Mouse (Mus musculus) hindbrain, embryonic 13.5 days (tissue): ENCODE results near the gene Hnrnpd. TPM values are rescaled to one million over a fixed set of nuclear protein-coding genes. Genes with fewer than 3 reads are reported as not detected.
A peak's percentile ranks its signal among the peaks of the same experiment; 100 is the strongest.

Experiments
- ATAC-seq: fragments of 200-750 bp; cut with Nextera tagmentation; 2 replicates; pipeline ENCODE4 v1.8.0; 2017; ENCODE audit warnings: moderate TSS enrichment; ENCODE audit not compliant: low FRiP score
- H3K27ac ChIP-seq: fragments of 300-500 bp; sonication (generic); 2 replicates; pipeline ENCODE4 v1.5.1; 2015; ENCODE audit warnings: inconsistent platforms, mild to moderate bottlenecking, moderate library complexity
- H3K27me3 ChIP-seq: fragments of 300-500 bp; sonication (generic); 2 replicates; pipeline ENCODE4 v1.6.1; 2015; ENCODE audit warnings: mild to moderate bottlenecking, inconsistent platforms
- H3K36me3 ChIP-seq: fragments of 300-500 bp; sonication (generic); 2 replicates; pipeline ENCODE4 v1.6.1; 2015; ENCODE audit warnings: mild to moderate bottlenecking, inconsistent platforms
- H3K4me1 ChIP-seq: fragments of 300-500 bp; sonication (generic); replicated peaks from 2 replicates; pipeline ENCODE4 v1.6.1; 2015; ENCODE audit warnings: inconsistent platforms
- H3K4me2 ChIP-seq: fragments of 300-500 bp; sonication (generic); 2 replicates; pipeline ENCODE4 v1.6.1; 2015; ENCODE audit warnings: inconsistent platforms, mild to moderate bottlenecking, moderate library complexity
- H3K4me3 ChIP-seq: fragments of 300-500 bp; sonication (generic); 2 replicates; pipeline ENCODE4 v1.5.1; 2015; ENCODE audit warnings: mild to moderate bottlenecking, inconsistent platforms
- H3K9ac ChIP-seq: fragments of 300-500 bp; sonication (generic); 2 replicates; pipeline ENCODE4 v1.6.1; 2015; ENCODE audit warnings: mild to moderate bottlenecking, inconsistent platforms
- H3K9me3 ChIP-seq: fragments of 300-500 bp; sonication (generic); 2 replicates; pipeline ENCODE4 v1.6.1; 2016; ENCODE audit warnings: inconsistent platforms
- WGBS: fragments of 180-500 bp; shearing (Covaris S2); methylation state at CpG from one replicate; pipeline ENCODE4 v1.1.7; 2015; 5-methylcytosine and 5-hydroxymethylcytosine counted together
- polyA plus RNA-seq: library from polyadenylated mRNA; unstranded; fragments of >200 nt; fragmentation: Nextera tagmentation; extraction: Ambion mirVana; gene quantifications from 2 replicates; pipeline ENCODE4 v1.2.1, GENCODE M21; 2015

Gene Hnrnpd
- polyA plus RNA-seq, 1 experiment from 2014 or later: 182 TPM

DNA sequence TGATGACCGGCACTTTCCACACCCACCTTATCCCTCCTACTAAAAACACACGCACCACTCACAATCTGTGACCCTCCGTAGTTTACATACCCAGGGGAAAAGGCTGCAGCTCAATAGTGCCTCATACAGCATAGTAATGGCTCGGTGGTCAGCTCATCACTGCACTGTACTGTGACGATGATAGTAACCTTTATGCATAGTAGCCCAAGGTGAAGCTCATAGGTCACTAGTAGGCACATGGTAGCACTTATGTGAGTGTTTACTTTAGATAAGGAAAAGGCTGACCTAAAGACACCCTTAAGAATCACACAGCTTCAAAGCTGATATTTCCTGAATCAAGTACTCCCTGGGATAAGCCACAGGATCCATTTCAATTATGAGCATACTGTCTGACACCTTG is 26.2 kb downstream of the Hnrnpd start:
- ATAC-seq: peak; percentile 28; the same call in 1 of the 2 replicates
- H3K4me3 ChIP-seq: no peak overlapping the region
- WGBS: 85% methylated on average over 5 of the region's 5 CpGs
- no peak overlapping the region for H3K4me2 ChIP-seq
- no peak overlapping the region for H3K27ac ChIP-seq
- H3K9me3 ChIP-seq: no peaks in the 10 kb centered on the region
- H3K36me3 ChIP-seq: peaks cover 10% of the 10 kb centered on the region; the same call in 1 of the 2 replicates
- no peaks in the 10 kb centered on the region for H3K27me3 ChIP-seq
- 0 out of 2 replicates have a peak, but pooled peaks cover 3% of the 10 kb centered on the region for H3K4me1 ChIP-seq
- H3K9ac ChIP-seq: no peak overlapping the region

GRCm38 (mm10) chr5:99941776-99942502 is 36.8 kb downstream of the Hnrnpd start:
- Histone ChIP-seq H3K4me1 (peaks cover 3% of the 10 kb centered on the region; the same call in 1 of the 2 replicates), H3K9ac (no peak overlapping the region), H3K27ac (no peak overlapping the region), H3K27me3 (no peaks in the 10 kb centered on the region), H3K4me3 (no peak overlapping the region), H3K4me2 (no peak overlapping the region), H3K9me3 (peaks cover 18% of the 10 kb centered on the region), H3K36me3 (peaks cover 27% of the 10 kb centered on the region)
- no peak for ATAC-seq
- WGBS: 34% methylated on average over 10 of the region's 10 CpGs

- 79% methylated on average over 10 of the region's 10 CpGs for WGBS
- no peak for ATAC-seq
- Histone ChIP-seq H3K4me3 (no peak overlapping the region), H3K9me3 (peaks cover 18% of the 10 kb centered on the region), H3K4me2 (no peak overlapping the region), H3K4me1 (peaks cover 3% of the 10 kb centered on the region; the same call in 1 of the 2 replicates), H3K9ac (no peak overlapping the region), H3K27ac (no peak overlapping the region), H3K27me3 (no peaks in the 10 kb centered on the region), H3K36me3 (peaks cover 22% of the 10 kb centered on the region)
These were observed 37.5 kb downstream of the Hnrnpd start for GRCm38 (mm10) chr5:99941273-99941672.

- Histone ChIP-seq H3K4me1 (peaks cover 3% of the 10 kb centered on the region; the same call in 1 of the 2 replicates), H3K4me3 (no peak overlapping the region), H3K27me3 (no peaks in the 10 kb centered on the region), H3K4me2 (no peak overlapping the region), H3K9me3 (peaks cover 8% of the 10 kb centered on the region; the same call in 1 of the 2 replicates), H3K9ac (no peak overlapping the region), H3K36me3 (peaks cover 4% of the 10 kb centered on the region; the same call in 1 of the 2 replicates), H3K27ac (no peak overlapping the region)
- 72% methylated on average over 3 of the region's 3 CpGs for WGBS
- no peak for ATAC-seq
These were observed 39.3 kb downstream of the Hnrnpd start for GRCm38 (mm10) chr5:99939440-99939839.

DNA sequence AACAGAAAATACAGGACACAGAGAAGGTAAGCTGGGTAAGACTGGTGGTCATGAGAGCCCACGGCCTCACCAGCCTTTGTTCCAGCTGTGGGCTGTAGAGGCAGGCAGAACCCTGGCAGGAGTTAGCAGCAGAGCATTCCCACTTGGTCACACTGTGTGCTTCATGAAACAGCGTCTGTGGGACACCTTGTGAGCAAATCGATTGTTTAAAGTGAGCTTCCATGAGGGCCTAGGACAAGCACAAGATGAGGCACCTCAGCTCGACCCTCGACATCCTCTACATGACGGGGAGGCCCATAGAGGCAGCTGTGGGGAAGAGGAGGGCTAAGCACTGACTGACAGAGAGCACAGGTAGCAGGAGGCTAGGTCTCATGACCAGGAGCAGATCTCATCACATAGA is 46.8 kb downstream of the Hnrnpd start:
- H3K27me3 ChIP-seq: no peaks in the 10 kb centered on the region
- H3K4me1 ChIP-seq: no peaks in the 10 kb centered on the region
- no peak overlapping the region for H3K27ac ChIP-seq
- no peak overlapping the region for H3K4me2 ChIP-seq
- no peak overlapping the region for H3K9ac ChIP-seq
- H3K9me3 ChIP-seq: no peaks in the 10 kb centered on the region
- no peak for ATAC-seq
- WGBS: 89% methylated on average over 6 of the region's 6 CpGs
- H3K36me3 ChIP-seq: no peaks in the 10 kb centered on the region
- no peak overlapping the region for H3K4me3 ChIP-seq

GRCm38 (mm10) chr5:99927951-99928350 is 50.8 kb downstream of the Hnrnpd start:
- no peak for ATAC-seq
- 47% methylated on average over 4 of the region's 4 CpGs for WGBS
- no peaks in the 10 kb centered on the region for H3K9me3 ChIP-seq
- H3K27me3 ChIP-seq: no peaks in the 10 kb centered on the region
- H3K36me3 ChIP-seq: no peaks in the 10 kb centered on the region
- H3K4me2 ChIP-seq: no peak overlapping the region
- no peak overlapping the region for H3K27ac ChIP-seq
- H3K4me1 ChIP-seq: no peaks in the 10 kb centered on the region
- H3K9ac ChIP-seq: no peak overlapping the region
- H3K4me3 ChIP-seq: no peak overlapping the region

DNA sequence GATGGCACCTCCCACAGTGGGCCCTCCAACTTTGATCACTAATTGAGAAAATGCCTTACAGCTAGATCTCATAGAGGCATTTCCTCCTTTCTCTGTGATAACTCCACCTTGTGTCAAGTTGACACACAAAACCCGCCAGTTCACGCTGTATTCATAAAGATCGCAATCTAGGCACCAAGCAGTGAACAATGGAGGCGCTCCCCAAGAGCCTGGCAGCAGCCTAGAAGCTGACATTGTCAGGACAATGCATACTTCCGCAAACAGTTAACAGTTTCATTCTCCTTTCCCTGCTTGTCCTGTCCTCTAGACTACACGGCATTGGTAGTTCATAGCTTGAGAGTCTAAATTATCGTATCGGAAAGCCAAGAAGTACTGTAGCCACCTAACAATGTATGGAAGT is 56.7 kb downstream of the Hnrnpd start:
- Histone ChIP-seq H3K4me1 (no peaks in the 10 kb centered on the region), H3K9ac (no peak overlapping the region), H3K27ac (no peak overlapping the region), H3K36me3 (no peaks in the 10 kb centered on the region), H3K4me3 (no peak overlapping the region), H3K4me2 (no peak overlapping the region), H3K9me3 (no peaks in the 10 kb centered on the region), H3K27me3 (no peaks in the 10 kb centered on the region)
- no peak for ATAC-seq
- 72% methylated on average over 8 of the region's 8 CpGs for whole genome bisulfite sequencing

GRCm38 (mm10) chr5:99915494-99915893 is 63.2 kb downstream of the Hnrnpd start:
- Histone ChIP-seq H3K36me3 (no peaks in the 10 kb centered on the region), H3K4me2 (no peak overlapping the region), H3K4me3 (no peak overlapping the region), H3K9me3 (no peaks in the 10 kb centered on the region), H3K4me1 (no peaks in the 10 kb centered on the region), H3K9ac (no peak overlapping the region), H3K27ac (no peak overlapping the region), H3K27me3 (0 out of 2 replicates have a peak, but pooled peaks cover 10% of the 10 kb centered on the region)
- no peak for ATAC-seq
- WGBS: 52% methylated on average over 7 of the region's 7 CpGs

GRCm38 (mm10) chr5:99906181-99906956 is 72.4 kb downstream of the Hnrnpd start, which contains the start of gene Vamp9:
Gene Vamp9, plus strand, starts transcription at chr5:99906254.
- peak within 1 kb of the TSS; percentile 57 for H3K4me3 ChIP-seq
- ATAC-seq: peak; percentile 99
- H3K4me1 ChIP-seq: 0 out of 2 replicates have a peak, but pooled peaks cover 4% of the 10 kb centered on the region
- H3K9ac ChIP-seq: peak within 1 kb of the TSS; percentile 74
- 6% methylated on average over 49 of the region's 49 CpGs for WGBS
- peak within 1 kb of the TSS; percentile 58 for H3K4me2 ChIP-seq
- peak within 1 kb of the TSS; percentile 91 for H3K27ac ChIP-seq
- 0 out of 2 replicates have a peak, but pooled peaks cover 3% of the 10 kb centered on the region for H3K27me3 ChIP-seq
- no peaks in the 10 kb centered on the region for H3K9me3 ChIP-seq
- no peaks in the 10 kb centered on the region for H3K36me3 ChIP-seq

Other genes with a start within 250 kb of the Hnrnpd start
- gene Rasgef1b, start 249.9 kb downstream of the Hnrnpd start, polyA plus RNA-seq: 47.2 and 61.1 TPM in 2 replicates
- gene Vamp9, start 72.7 kb downstream of the Hnrnpd start, polyA plus RNA-seq: 0.79 and 0.93 TPM in 2 replicates
- 3.9 and 4.0 TPM in 2 replicates for gene 4930524J08Rik, start 123 bp upstream of the Hnrnpd start, polyA plus RNA-seq
- 231 and 237 TPM in 2 replicates for gene Hnrnpdl, start 60.7 kb upstream of the Hnrnpd start, polyA plus RNA-seq
- 39.5 and 42.4 TPM in 2 replicates for gene Enoph1, start 61.0 kb upstream of the Hnrnpd start, polyA plus RNA-seq
- gene Tmem150c, start 180.9 kb upstream of the Hnrnpd start, polyA plus RNA-seq: 19.4 and 19.6 TPM in 2 replicates